Mouse (Mus musculus): ENCODE measurements around the gene Kazn. TPM values are rescaled to one million over a fixed set of nuclear protein-coding genes. Genes with fewer than 3 reads are reported as not detected.

The Kazn gene
- polyA plus RNA-seq, 1 experiment from 2014 or later = 0.74 TPM

- no peak overlapping the region for H3K9ac ChIP-seq (replicated peaks)
- no peaks in the 10 kb centered on the region for H3K36me3 ChIP-seq (replicated peaks; ENCODE audit: insufficient read depth, low read length)
- no peaks in the 10 kb centered on the region for H3K9me3 ChIP-seq (ENCODE audit: low read length)
- DNase-seq = no peak
- ATAC-seq = no peak
- H3K4me1 ChIP-seq (ENCODE audit: insufficient read depth) = peaks cover 30% of the 10 kb centered on the region
- no peak overlapping the region for H3K4me2 ChIP-seq (ENCODE audit: low read depth, low read length)
- H3K27ac ChIP-seq (ENCODE audit: low read depth) = no peak overlapping the region
- H3K4me3 ChIP-seq (ENCODE audit: low read depth, low read length) = no peak overlapping the region
- no peaks in the 10 kb centered on the region for H3K27me3 ChIP-seq (ENCODE audit: insufficient read depth, low read length)
- TF ChIP-seq CTCF (IDR thresholded peaks at IDR 0.05; ENCODE audit: low read depth) (no peak), EP300 (IDR thresholded peaks at IDR 0.05; ENCODE audit: low read depth) (no peak)
- WGBS (ENCODE audit: insufficient replicate concordance) = 88% methylated on average over 8 of the region's 8 CpGs
Observed at GRCm38 (mm10) chr4:142055600-142055999, 183.6 kb downstream of the Kazn start.

- DNase-seq = no peak
- no peak overlapping the region for H3K4me3 ChIP-seq (ENCODE audit: low read depth, low read length)
- peaks cover 35% of the 10 kb centered on the region for H3K4me1 ChIP-seq (ENCODE audit: insufficient read depth)
- no peak overlapping the region for H3K4me2 ChIP-seq (ENCODE audit: low read depth, low read length)
- no peaks in the 10 kb centered on the region for H3K9me3 ChIP-seq (ENCODE audit: low read length)
- ATAC-seq = no peak
- no peak overlapping the region for H3K9ac ChIP-seq (replicated peaks)
- TF ChIP-seq EP300 (IDR thresholded peaks at IDR 0.05; ENCODE audit: low read depth) (no peak), CTCF (IDR thresholded peaks at IDR 0.05; ENCODE audit: low read depth) (no peak)
- H3K27ac ChIP-seq (ENCODE audit: low read depth) = 0 out of 2 replicates have a peak overlapping the region, but pooled peaks have one; percentile 22
- H3K36me3 ChIP-seq (replicated peaks; ENCODE audit: insufficient read depth, low read length) = no peaks in the 10 kb centered on the region
- no peaks in the 10 kb centered on the region for H3K27me3 ChIP-seq (ENCODE audit: insufficient read depth, low read length)
- 61% methylated on average over 11 of the region's 11 CpGs for WGBS (ENCODE audit: insufficient replicate concordance)
Observed at GRCm38 (mm10) chr4:142054580-142054979, 184.6 kb downstream of the Kazn start.

- 44% methylated on average over 9 of the region's 9 CpGs for WGBS (ENCODE audit: insufficient replicate concordance)
- TF ChIP-seq CTCF (IDR thresholded peaks at IDR 0.05; ENCODE audit: low read depth) = no peak
- TF ChIP-seq EP300 (IDR thresholded peaks at IDR 0.05; ENCODE audit: low read depth) = no peak
- DNase-seq (no peak), ATAC-seq (no peak)
- Histone ChIP-seq H3K27ac (ENCODE audit: low read depth) (peak overlapping the region; percentile 71), H3K9me3 (ENCODE audit: low read length) (no peaks in the 10 kb centered on the region), H3K4me3 (ENCODE audit: low read depth, low read length) (no peak overlapping the region), H3K27me3 (ENCODE audit: insufficient read depth, low read length) (no peaks in the 10 kb centered on the region), H3K9ac (replicated peaks) (no peak overlapping the region), H3K4me2 (ENCODE audit: low read depth, low read length) (no peak overlapping the region), H3K36me3 (replicated peaks; ENCODE audit: insufficient read depth, low read length) (no peaks in the 10 kb centered on the region), H3K4me1 (ENCODE audit: insufficient read depth) (peaks cover 43% of the 10 kb centered on the region)
Observed at GRCm38 (mm10) chr4:142053661-142054448, 185.3 kb downstream of the Kazn start.

GRCm38 (mm10) chr4:142053261-142053660 lies 185.9 kb downstream of the Kazn start:
- Histone ChIP-seq H3K27ac (ENCODE audit: low read depth) (peak overlapping the region; percentile 71), H3K4me1 (ENCODE audit: insufficient read depth) (peaks cover 46% of the 10 kb centered on the region), H3K27me3 (ENCODE audit: insufficient read depth, low read length) (no peaks in the 10 kb centered on the region), H3K4me3 (ENCODE audit: low read depth, low read length) (no peak overlapping the region), H3K36me3 (replicated peaks; ENCODE audit: insufficient read depth, low read length) (no peaks in the 10 kb centered on the region), H3K9me3 (ENCODE audit: low read length) (no peaks in the 10 kb centered on the region), H3K9ac (replicated peaks) (no peak overlapping the region), H3K4me2 (ENCODE audit: low read depth, low read length) (no peak overlapping the region)
- 40% methylated on average over 4 of the region's 4 CpGs for WGBS (ENCODE audit: insufficient replicate concordance)
- peak; percentile 66 for DNase-seq
- ATAC-seq = peak; percentile 68
- TF ChIP-seq CTCF (IDR thresholded peaks at IDR 0.05; ENCODE audit: low read depth) (no peak), EP300 (IDR thresholded peaks at IDR 0.05; ENCODE audit: low read depth) (no peak)

GRCm38 (mm10) chr4:142052391-142053132 lies 186.6 kb downstream of the Kazn start:
- Histone ChIP-seq H3K27me3 (ENCODE audit: insufficient read depth, low read length) (no peaks in the 10 kb centered on the region), H3K4me1 (ENCODE audit: insufficient read depth) (peaks cover 51% of the 10 kb centered on the region), H3K27ac (ENCODE audit: low read depth) (peak overlapping the region; percentile 74), H3K4me3 (ENCODE audit: low read depth, low read length) (no peak overlapping the region), H3K9ac (replicated peaks) (no peak overlapping the region), H3K36me3 (replicated peaks; ENCODE audit: insufficient read depth, low read length) (no peaks in the 10 kb centered on the region), H3K4me2 (ENCODE audit: low read depth, low read length) (no peak overlapping the region; the same call in 1 of the 2 replicates), H3K9me3 (ENCODE audit: low read length) (no peaks in the 10 kb centered on the region)
- TF ChIP-seq EP300 (IDR thresholded peaks at IDR 0.05; ENCODE audit: low read depth) (no peak), CTCF (IDR thresholded peaks at IDR 0.05; ENCODE audit: low read depth) (no peak)
- peak; percentile 86 for DNase-seq
- ATAC-seq = peak; percentile 87
- 53% methylated on average over 22 of the region's 22 CpGs for WGBS (ENCODE audit: insufficient replicate concordance)

Other genes with a start within 250 kb of the Kazn start
- gene Fhad1, start 224.3 kb downstream of the Kazn start, polyA plus RNA-seq (2015; fragmentation: Nextera tagmentation; extraction: Ambion mirVana) = 0.71 and 1.0 TPM in 2 replicates
- gene Tmem51, start 155.1 kb downstream of the Kazn start, polyA plus RNA-seq (2015; fragmentation: Nextera tagmentation; extraction: Ambion mirVana) = 13.7 and 15.7 TPM in 2 replicates

Data from liver, postnatal 0 days (tissue).